Mouse (Mus musculus): ENCODE measurements around the gene Acsbg1.

DNA sequence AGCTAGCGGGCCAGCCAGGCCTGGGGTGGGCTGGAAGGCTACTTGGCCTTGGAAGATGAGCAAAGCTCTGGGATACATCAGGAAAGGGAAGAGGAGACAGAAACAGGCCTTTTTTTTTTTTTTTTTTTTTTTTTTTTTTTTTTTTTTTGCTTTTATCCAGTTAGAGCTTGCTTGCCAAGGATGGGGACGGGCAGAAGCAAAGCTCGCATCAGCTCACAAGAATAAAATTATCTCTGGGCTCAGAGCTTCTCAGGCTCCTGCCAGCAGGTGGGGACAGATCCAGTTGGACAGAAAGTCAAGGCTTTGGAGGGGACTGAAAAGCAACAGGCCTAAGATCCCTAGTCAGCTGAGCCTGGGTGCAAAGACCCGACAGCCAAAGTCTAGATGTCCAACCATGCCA, 32.9 kb downstream of the Acsbg1 start:
- TF ChIP-seq CTCF (IDR thresholded peaks at IDR 0.05; ENCODE audit: low read depth) (no peak), EP300 (IDR thresholded peaks at IDR 0.05; ENCODE audit: low read depth) (no peak)

Measured in heart, postnatal 0 days (tissue).